Mouse (Mus musculus): ENCODE results near the gene Angel2.
A peak's percentile ranks its signal among the peaks of the same experiment; 100 is the strongest.

GRCm38 (mm10) chr1:190996346-190996877, 71.5 kb downstream of the Angel2 start:
- TF ChIP-seq CTCF (IDR thresholded peaks at IDR 0.05; ENCODE audit: low read depth) (0 out of 2 replicates have a peak, but pooled peaks have one; percentile 17), EP300 (IDR thresholded peaks at IDR 0.05; ENCODE audit: low read depth) (no peak)
